Mouse (Mus musculus): ENCODE results near the gene Lrrc36.

DNA sequence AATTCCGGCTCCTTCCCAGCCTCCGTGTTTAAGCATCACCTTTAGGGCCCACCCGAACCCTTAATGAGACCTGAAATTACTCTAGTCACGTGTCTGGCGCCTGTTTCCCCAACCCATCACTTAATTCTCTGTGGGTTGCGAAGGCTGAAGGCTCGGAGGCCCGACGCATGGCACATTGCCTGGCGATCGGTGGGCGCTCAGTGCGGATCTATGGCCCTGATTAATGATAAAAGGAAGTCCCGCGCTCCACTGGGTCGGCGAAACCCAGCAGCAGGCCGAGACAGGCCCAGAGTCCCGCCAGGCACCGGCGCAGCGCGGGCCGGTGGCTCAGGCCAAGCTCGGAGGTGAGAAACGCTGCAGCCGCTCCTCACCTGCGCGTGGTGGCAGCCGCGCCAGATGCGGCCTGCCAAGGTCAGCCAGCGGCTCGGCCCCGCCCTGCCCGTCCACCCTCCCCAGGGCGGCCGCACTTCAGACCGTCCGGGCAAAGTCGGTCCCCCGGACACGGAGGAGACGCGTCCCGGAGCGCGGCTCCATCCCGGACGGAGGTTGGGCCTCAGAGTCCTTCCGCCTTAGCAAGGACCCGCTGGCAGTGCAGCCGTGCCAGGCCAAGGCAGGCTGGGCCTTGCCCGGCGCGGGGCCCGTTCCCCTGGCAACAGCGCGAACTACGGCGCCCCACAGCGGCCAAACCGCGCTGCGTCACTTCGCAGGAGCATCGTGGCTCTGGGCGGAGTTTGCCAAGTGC, 83.2 kb downstream of the Lrrc36 start, which contains the start of gene Zdhhc1:
- TF ChIP-seq CTCF (conservative IDR thresholded peaks at IDR 0.05; ENCODE audit: low read length) (no peak), POU5F1 (IDR thresholded peaks at IDR 0.05; ENCODE audit: borderline replicate concordance, low read length) (no peak), NANOG (IDR thresholded peaks at IDR 0.05; ENCODE audit: borderline replicate concordance, low read length) (no peak)

Measured in E14TG2a.4 (cell line).